Mouse (Mus musculus) embryo, embryonic 10 days (tissue): Measurements from ENCODE around the gene Aldh6a1.

Source experiments
- DNase-seq: peaks from one replicate; pipeline ENCODE4 v3.0.0-alpha.2; 2015; ENCODE audit warnings: low spot score

The Aldh6a1 gene

GRCm38 (mm10) chr12:84408819-84409507 lies 41.8 kb downstream of the Aldh6a1 start, which contains the start of the genes Entpd5 and Bbof1:
Entpd5 (minus strand) TSS chr12:84409029.
Bbof1 (plus strand) TSS chr12:84409071.
- DNase-seq: peak; percentile 92

GRCm38 (mm10) chr12:84407874-84408818 lies 42.7 kb downstream of the Aldh6a1 start:
- no peak for DNase-seq

GRCm38 (mm10) chr12:84407259-84407658 lies 43.5 kb downstream of the Aldh6a1 start:
- no peak for DNase-seq

GRCm38 (mm10) chr12:84404541-84404940 lies 46.3 kb downstream of the Aldh6a1 start:
- DNase-seq: no peak

- no peak for DNase-seq
Measured at GRCm38 (mm10) chr12:84402923-84403322, 47.9 kb downstream of the Aldh6a1 start.

- no peak for DNase-seq
Measured at GRCm38 (mm10) chr12:84400653-84401052, 50.2 kb downstream of the Aldh6a1 start.

GRCm38 (mm10) chr12:84400068-84400467 lies 50.7 kb downstream of the Aldh6a1 start:
- DNase-seq: no peak

- no peak for DNase-seq
Measured at GRCm38 (mm10) chr12:84399663-84400062, 51.1 kb downstream of the Aldh6a1 start.

- no peak for DNase-seq
Measured at GRCm38 (mm10) chr12:84399135-84399534, 51.7 kb downstream of the Aldh6a1 start.

- DNase-seq: no peak
Measured at GRCm38 (mm10) chr12:84398629-84399028, 52.2 kb downstream of the Aldh6a1 start.

GRCm38 (mm10) chr12:84397685-84398084 lies 53.1 kb downstream of the Aldh6a1 start:
- no peak for DNase-seq

- DNase-seq: no peak
Measured at GRCm38 (mm10) chr12:84396947-84397679, 53.7 kb downstream of the Aldh6a1 start.

GRCm38 (mm10) chr12:84393847-84394246 lies 57.0 kb downstream of the Aldh6a1 start:
- DNase-seq: no peak

- no peak for DNase-seq
Measured at GRCm38 (mm10) chr12:84392681-84393080, 58.1 kb downstream of the Aldh6a1 start.

- no peak for DNase-seq
Measured at GRCm38 (mm10) chr12:84390336-84390735, 60.5 kb downstream of the Aldh6a1 start.

- DNase-seq: no peak
Measured at GRCm38 (mm10) chr12:84388774-84389400, 61.9 kb downstream of the Aldh6a1 start.

GRCm38 (mm10) chr12:84388097-84388496 lies 62.7 kb downstream of the Aldh6a1 start:
- DNase-seq: no peak

- DNase-seq: no peak
Measured at GRCm38 (mm10) chr12:84385408-84385807, 65.4 kb downstream of the Aldh6a1 start.

GRCm38 (mm10) chr12:84384644-84385081 lies 66.1 kb downstream of the Aldh6a1 start:
- DNase-seq: no peak

- DNase-seq: no peak
Measured at GRCm38 (mm10) chr12:84382369-84382768, 68.4 kb downstream of the Aldh6a1 start.
